ENCODE assay signal across 23 mouse cellular contexts in genomic region chr2:35448914-35449670, GRCm38 (mm10). TPM values are rescaled to one million over a fixed set of nuclear protein-coding genes. Genes with fewer than 3 reads are reported as not detected.
DNase-seq lines count a peak whose midpoint lies in the region; ATAC-seq lines count a peak whose summit lies in the region.
"Had no signal": no experiment of that assay in that cellular context is flagged by ENCODE, and none has a peak within 500 bp of the region (broad histone marks: within the 10 kb centered on the region; RNA-seq: fewer than 3 reads in every experiment).

No protein-coding gene starts in this region.

- WGBS in kidney, embryonic 16.5 days: 71% methylated on average over 9 of the region's 9 CpGs

- H3K27me3 ChIP-seq in kidney, embryonic 16.5 days (ENCODE audit: insufficient read depth, low read length): no peaks in the 10 kb centered on the region
- H3K27me3 ChIP-seq: hindbrain, embryonic 13.5 days; neural tube, embryonic 12.5 days had no signal

- no peak for ATAC-seq in kidney, embryonic 16.5 days (ENCODE audit: low FRiP score, low TSS enrichment)
- ATAC-seq: intestine, embryonic 16.5 days had no signal

- no peak overlapping the region for H3K4me3 ChIP-seq in kidney, embryonic 16.5 days (ENCODE audit: low read length)
- H3K4me3 ChIP-seq: hindbrain, embryonic 13.5 days; left cerebral cortex, adult 2 months; neural tube, embryonic 12.5 days had no signal

- H3K27ac ChIP-seq in kidney, embryonic 16.5 days (ENCODE audit: low read length): peak overlapping the region; percentile 27
- H3K27ac ChIP-seq: hindbrain, embryonic 13.5 days; left cerebral cortex, adult 2 months; neural tube, embryonic 12.5 days; stomach, postnatal 0 days had no signal

- H3K36me3 ChIP-seq in kidney, embryonic 16.5 days (ENCODE audit: insufficient read depth, low read length): no peaks in the 10 kb centered on the region
- H3K36me3 ChIP-seq: hindbrain, embryonic 13.5 days; neural tube, embryonic 12.5 days had no signal

- no peak overlapping the region for H3K4me2 ChIP-seq in kidney, embryonic 16.5 days (replicated peaks; ENCODE audit: low read depth, low read length)
- H3K4me2 ChIP-seq: hindbrain, embryonic 13.5 days; lung, embryonic 14.5 days; neural tube, embryonic 12.5 days had no signal

- DNase-seq in heart, adult 11 months: peak; percentile 86
- DNase-seq in heart, adult 18-20 months: no peak
- no peak for DNase-seq in kidney, postnatal 14 days
- DNase-seq in CD4-positive helper T cell, adult 2 months (ENCODE audit: low read depth, low spot score): peak; percentile 16
- DNase-seq in induced T-regulatory cell, adult 2 months (ENCODE audit: low read depth): peak; percentile 45
- DNase-seq in spleen, postnatal 10 days (ENCODE audit: low spot score in 2 of 2): no peak
- DNase-seq in adrenal gland, postnatal 25 days: no peak
- DNase-seq: adrenal gland, adult 8-10 months; cerebellum, adult 11-12 months; cerebellum, postnatal 36 days; kidney, postnatal 25 days; thymus, postnatal 25 days had no signal

- H3K9ac ChIP-seq in kidney, embryonic 16.5 days (replicated peaks; ENCODE audit: low read length): no peak overlapping the region
- H3K9ac ChIP-seq: hindbrain, embryonic 13.5 days; lung, embryonic 14.5 days; neural tube, embryonic 12.5 days had no signal

- H3K9me3 ChIP-seq in kidney, embryonic 16.5 days (ENCODE audit: low read length): no peaks in the 10 kb centered on the region
- H3K9me3 ChIP-seq: hindbrain, embryonic 13.5 days; neural tube, embryonic 12.5 days had no signal

- peaks cover 51% of the 10 kb centered on the region for H3K4me1 ChIP-seq in kidney, embryonic 16.5 days (ENCODE audit: insufficient read depth, low read length)

RNA-seq across cellular contexts. Expression of gene Ggta1, which starts 13.9 kb away (rescaled TPM):
- total RNA-seq in heart, adult 18-20 months (2021): 10 to 100 TPM; 13.6 to 17.0 TPM
- polyA plus RNA-seq in kidney, embryonic 16.5 days (2015; fragmentation: Nextera tagmentation; extraction: Ambion mirVana): 23.3 and 24.2 TPM in 2 replicates
- total RNA-seq in adrenal gland, postnatal 25 days (2021): 8.1 and 13.4 TPM in 2 replicates

RNA-seq across cellular contexts. Expression of gene 4930402F06Rik, which starts 52.1 kb away (rescaled TPM):
- total RNA-seq in heart, adult 18-20 months (2021): not detected
- not detected in 2 replicates for polyA plus RNA-seq in kidney, embryonic 16.5 days (2015; fragmentation: Nextera tagmentation; extraction: Ambion mirVana)
- not detected in 2 replicates for total RNA-seq in adrenal gland, postnatal 25 days (2021)
- total RNA-seq: adrenal gland, adult 8-10 months; gastrocnemius, adult 8-10 months; heart, adult 8-10 months; left cerebral cortex, adult 2 months; megakaryocyte progenitor cell, adult 5-6 weeks had no signal
- polyA plus RNA-seq: hindbrain, embryonic 13.5 days; intestine, embryonic 16.5 days; limb, embryonic 11.5 days; lung, embryonic 14.5 days; neural tube, embryonic 12.5 days; stomach, postnatal 0 days had no signal

Comparison
In these comparisons a context has a peak if more than half of its experiments do, and no peak if none do; other contexts are left out.
1. DNase-seq: peak in heart, adult 11 months (single experiment), CD4-positive helper T cell, adult 2 months (single experiment) and induced T-regulatory cell, adult 2 months (single experiment); none in heart, adult 18-20 months (0 of 2), kidney, postnatal 14 days (single experiment), spleen, postnatal 10 days (0 of 2) and adrenal gland, postnatal 25 days (single experiment).